Mouse (Mus musculus) midbrain, embryonic 11.5 days (tissue): ENCODE data around the gene Snx8. TPM values are rescaled to one million over a fixed set of nuclear protein-coding genes. Genes with fewer than 3 reads are reported as not detected.

Experiments used
- ATAC-seq: fragments of 200-750 bp; cut with Nextera tagmentation; 2 replicates; pipeline ENCODE4 v1.8.0; 2017; ENCODE audit warnings: moderate TSS enrichment, moderate library complexity; ENCODE audit not compliant: low FRiP score
- DNase-seq: peaks from one replicate; pipeline ENCODE4 v3.0.0; 2015; ENCODE audit warnings: low spot score; ENCODE audit errors: missing footprints
- H3K27ac ChIP-seq: fragments of 300-500 bp; sonication (generic); 2 replicates; pipeline ENCODE4 v1.5.1; 2014; ENCODE audit warnings: low read depth, low read length
- H3K27me3 ChIP-seq: fragments of 300-500 bp; sonication (generic); 2 replicates; pipeline ENCODE4 v1.6.1; 2014; ENCODE audit warnings: mild to moderate bottlenecking, low read length, moderate library complexity, mixed read lengths; ENCODE audit not compliant: control insufficient read depth, insufficient read depth
- H3K36me3 ChIP-seq: fragments of 300-500 bp; sonication (generic); 2 replicates; pipeline ENCODE4 v1.6.1; 2014; ENCODE audit warnings: mild to moderate bottlenecking, low read length, moderate library complexity, mixed read lengths; ENCODE audit not compliant: control insufficient read depth, insufficient read depth
- H3K4me1 ChIP-seq: fragments of 300-500 bp; sonication (generic); 2 replicates; pipeline ENCODE4 v1.6.1; 2014; ENCODE audit warnings: low read length; ENCODE audit not compliant: control insufficient read depth, insufficient read depth
- H3K4me2 ChIP-seq: fragments of 300-500 bp; sonication (generic); 2 replicates; pipeline ENCODE4 v1.6.1; 2014; ENCODE audit warnings: mild to moderate bottlenecking, moderate library complexity
- H3K4me3 ChIP-seq: fragments of 300-500 bp; sonication (generic); 2 replicates; pipeline ENCODE4 v1.5.1; 2014; ENCODE audit warnings: low read depth, low read length
- H3K9ac ChIP-seq: fragments of 300-500 bp; sonication (generic); 2 replicates; pipeline ENCODE4 v1.6.1; 2014; ENCODE audit warnings: low read length
- H3K9me3 ChIP-seq: fragments of 300-500 bp; sonication (generic); 2 replicates; pipeline ENCODE4 v1.6.1; 2016; ENCODE audit warnings: low read length; ENCODE audit not compliant: control insufficient read depth
- WGBS: fragments of 180-500 bp; shearing (Covaris S2); extraction: QIAGEN DNeasy Blood & Tissue Kit; methylation state at CpG from one replicate; pipeline ENCODE4 v1.1.7; 2014; 5-methylcytosine and 5-hydroxymethylcytosine counted together
- microRNA-seq: library from miRNA; unstranded; fragments of <30 nt; microRNA quantifications from one replicate; pipeline ENCODE4, GENCODE M21; 2017
- polyA plus RNA-seq: library from polyadenylated mRNA; unstranded; fragments of >200 nt; fragmentation: Nextera tagmentation; extraction: Ambion mirVana; gene quantifications from 2 replicates; pipeline ENCODE4 v1.2.1, GENCODE M21; 2014

Snx8 gene
- polyA plus RNA-seq, 1 experiment from 2014 or later, result 9.9 TPM

- H3K4me3 ChIP-seq, result no peak overlapping the region
- H3K27me3 ChIP-seq, result no peaks in the 10 kb centered on the region
- no peak overlapping the region for H3K9ac ChIP-seq
- H3K27ac ChIP-seq, result no peak overlapping the region
- H3K4me1 ChIP-seq, result peaks cover 5% of the 10 kb centered on the region
- peaks cover 5% of the 10 kb centered on the region; the same call in 1 of the 2 replicates for H3K36me3 ChIP-seq
- H3K4me2 ChIP-seq, result no peak overlapping the region
- DNase-seq (peak; percentile 51), ATAC-seq (no peak)
- H3K9me3 ChIP-seq, result no peaks in the 10 kb centered on the region
- WGBS, result 86% methylated on average over 3 of the region's 3 CpGs
These were observed 72.3 kb downstream of the Snx8 start for GRCm38 (mm10) chr5:140316716-140317115.

- no peak overlapping the region for H3K4me3 ChIP-seq
- H3K9me3 ChIP-seq, result no peaks in the 10 kb centered on the region
- H3K27ac ChIP-seq, result no peak overlapping the region
- no peak overlapping the region for H3K9ac ChIP-seq
- no peaks in the 10 kb centered on the region for H3K27me3 ChIP-seq
- 92% methylated on average over 14 of the region's 14 CpGs for WGBS
- H3K4me2 ChIP-seq, result no peak overlapping the region
- no peak for ATAC-seq
- H3K36me3 ChIP-seq, result peaks cover 23% of the 10 kb centered on the region
- peak; percentile 10 for DNase-seq
- H3K4me1 ChIP-seq, result no peaks in the 10 kb centered on the region
These were observed 81.5 kb downstream of the Snx8 start for GRCm38 (mm10) chr5:140307602-140308001.

- DNase-seq, result peak; percentile 72
- whole genome bisulfite sequencing, result 77% methylated on average over 8 of the region's 8 CpGs
- Histone ChIP-seq H3K36me3 (peaks cover 27% of the 10 kb centered on the region), H3K9ac (no peak overlapping the region), H3K4me3 (no peak overlapping the region), H3K27me3 (no peaks in the 10 kb centered on the region), H3K4me2 (no peak overlapping the region), H3K4me1 (no peaks in the 10 kb centered on the region), H3K9me3 (no peaks in the 10 kb centered on the region), H3K27ac (no peak overlapping the region)
- ATAC-seq, result no peak
These were observed 83.0 kb downstream of the Snx8 start for GRCm38 (mm10) chr5:140306016-140306415.

DNA sequence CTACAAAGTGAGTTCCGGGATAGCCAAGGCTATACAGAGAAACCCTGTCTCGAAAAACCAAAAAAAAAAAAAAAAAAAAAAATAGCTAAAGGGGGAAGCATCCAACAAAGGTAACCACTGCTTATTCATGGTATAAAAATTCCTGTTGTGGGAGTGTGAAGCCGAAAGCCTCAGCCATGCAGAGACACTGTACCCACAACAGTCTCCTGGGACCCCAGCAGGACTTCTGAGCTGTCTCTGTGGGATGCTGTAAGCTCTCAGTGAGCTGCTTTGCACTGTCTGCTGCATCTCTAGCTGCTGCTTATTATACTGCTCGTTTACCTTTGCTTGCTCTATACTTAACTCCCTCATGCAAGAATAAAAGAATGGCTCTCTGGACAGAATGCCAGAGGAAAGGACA lies 90.8 kb downstream of the Snx8 start:
- 86% methylated on average over 4 of the region's 4 CpGs for whole genome bisulfite sequencing

DNA sequence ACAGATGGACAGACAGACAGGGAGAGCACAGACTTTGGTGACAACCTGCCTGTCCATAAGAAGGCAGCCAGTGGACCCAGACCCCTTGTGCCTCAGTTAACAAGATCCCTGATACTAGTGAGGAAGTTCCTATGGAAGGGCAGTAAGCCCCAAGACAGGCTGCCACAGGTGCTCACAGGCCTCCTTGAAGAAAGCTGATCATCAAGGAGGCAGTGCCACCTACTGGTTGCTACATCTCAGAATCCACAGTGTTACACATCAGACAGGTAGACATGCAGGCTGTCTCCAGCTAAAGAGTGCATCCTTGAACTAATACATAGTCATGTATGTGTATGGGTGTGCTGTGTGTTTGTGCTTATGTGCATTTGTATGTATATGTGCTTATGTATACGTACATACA lies 96.9 kb downstream of the Snx8 start:
- WGBS, result 90% methylated on average over 1 of the region's 1 CpGs
- ATAC-seq, result no peak
- H3K4me2 ChIP-seq, result no peak overlapping the region
- peak; percentile 85 for DNase-seq
- H3K9ac ChIP-seq, result no peak overlapping the region
- H3K4me1 ChIP-seq, result no peaks in the 10 kb centered on the region
- H3K9me3 ChIP-seq, result no peaks in the 10 kb centered on the region
- H3K27ac ChIP-seq, result no peak overlapping the region
- no peak overlapping the region for H3K4me3 ChIP-seq
- H3K36me3 ChIP-seq, result peaks cover 16% of the 10 kb centered on the region
- H3K27me3 ChIP-seq, result no peaks in the 10 kb centered on the region

More for the DNA sequence above, 90.8 kb downstream of the Snx8 start:
- H3K36me3 ChIP-seq, result peaks cover 21% of the 10 kb centered on the region
- H3K4me1 ChIP-seq, result no peaks in the 10 kb centered on the region
- H3K9ac ChIP-seq, result no peak overlapping the region
- H3K9me3 ChIP-seq, result no peaks in the 10 kb centered on the region
- H3K4me3 ChIP-seq, result no peak overlapping the region
- DNase-seq (peak; percentile 61), ATAC-seq (no peak)
- H3K27me3 ChIP-seq, result no peaks in the 10 kb centered on the region
- H3K4me2 ChIP-seq, result no peak overlapping the region
- no peak overlapping the region for H3K27ac ChIP-seq

Small RNAs within 50 kb of the gene (microRNA-seq; reads per million reads assigned to microRNA genes)
- 1.3 reads per million for gene Mir7038

Other genes starting within 250 kb of the Snx8 start
- 37.5 and 44.2 TPM in 2 replicates for gene Mad1l1, start 67.7 kb downstream of the Snx8 start, polyA plus RNA-seq
- 41.2 and 48.5 TPM in 2 replicates for gene Nudt1, start 67.6 kb downstream of the Snx8 start, polyA plus RNA-seq
- gene Mrm2, start 57.4 kb downstream of the Snx8 start, polyA plus RNA-seq, result 21.4 and 22.4 TPM in 2 replicates
- gene Eif3b, start 30.1 kb upstream of the Snx8 start, polyA plus RNA-seq, result 163 and 166 TPM in 2 replicates
- gene Gm4869, start 56.4 kb upstream of the Snx8 start, polyA plus RNA-seq, result not detected in 2 replicates
- 7.9 and 9.1 TPM in 2 replicates for gene Chst12, start 116.3 kb upstream of the Snx8 start, polyA plus RNA-seq
- gene Grifin, start 175.8 kb upstream of the Snx8 start, polyA plus RNA-seq, result 0.39 TPM in 1 of 2 replicates, not detected in the other
- 38.3 and 40.5 TPM in 2 replicates for gene Lfng, start 218.1 kb upstream of the Snx8 start, polyA plus RNA-seq